Mouse (Mus musculus): Measurements from ENCODE around the gene Nckap5. TPM values are rescaled to one million over a fixed set of nuclear protein-coding genes. Genes with fewer than 3 reads are reported as not detected.

Gene Nckap5
- polyA plus RNA-seq, 1 experiment: 3.1 TPM

GRCm38 (mm10) chr1:126366736-126367135 lies 463.9 kb downstream of the Nckap5 start:
- H3K27ac ChIP-seq (ENCODE audit: insufficient read depth, low read depth, low read length): no peak overlapping the region
- no peak for DNase-seq
- no peak overlapping the region for H3K4me3 ChIP-seq (ENCODE audit: insufficient read depth, low read depth, low read length)
- H3K4me1 ChIP-seq (ENCODE audit: control insufficient read depth, insufficient read depth, low read length): no peaks in the 10 kb centered on the region
- no peaks in the 10 kb centered on the region for H3K36me3 ChIP-seq (ENCODE audit: control insufficient read depth, insufficient read depth, low read length)
- 46% methylated on average over 2 of the region's 2 CpGs for WGBS
- TF ChIP-seq POLR2A (IDR thresholded peaks at IDR 0.05; ENCODE audit: low read depth, low read length) (no peak), CTCF (conservative IDR thresholded peaks at IDR 0.05; ENCODE audit: insufficient read depth, insufficient read length, low read depth, low read length) (no peak)
- no peaks in the 10 kb centered on the region for H3K27me3 ChIP-seq (replicated peaks; ENCODE audit: control insufficient read depth, insufficient read depth, low read length)

GRCm38 (mm10) chr1:126364556-126364955 lies 466.0 kb downstream of the Nckap5 start:
- H3K27me3 ChIP-seq (replicated peaks; ENCODE audit: control insufficient read depth, insufficient read depth, low read length): no peaks in the 10 kb centered on the region

GRCm38 (mm10) chr1:126360531-126361220 lies 469.9 kb downstream of the Nckap5 start:
- Histone ChIP-seq H3K36me3 (ENCODE audit: control insufficient read depth, insufficient read depth, low read length) (no peaks in the 10 kb centered on the region), H3K27ac (ENCODE audit: insufficient read depth, low read depth, low read length) (no peak overlapping the region), H3K4me1 (ENCODE audit: control insufficient read depth, insufficient read depth, low read length) (no peaks in the 10 kb centered on the region), H3K27me3 (replicated peaks; ENCODE audit: control insufficient read depth, insufficient read depth, low read length) (no peaks in the 10 kb centered on the region), H3K4me3 (ENCODE audit: insufficient read depth, low read depth, low read length) (no peak overlapping the region)
- WGBS: 58% methylated on average over 6 of the region's 6 CpGs
- TF ChIP-seq POLR2A (IDR thresholded peaks at IDR 0.05; ENCODE audit: low read depth, low read length) (no peak), CTCF (conservative IDR thresholded peaks at IDR 0.05; ENCODE audit: insufficient read depth, insufficient read length, low read depth, low read length) (no peak)
- DNase-seq: no peak

More at GRCm38 (mm10) chr1:126364556-126364955, 466.0 kb downstream of the Nckap5 start:
- WGBS: 71% methylated on average over 6 of the region's 6 CpGs
- no peak for DNase-seq
- TF ChIP-seq POLR2A (IDR thresholded peaks at IDR 0.05; ENCODE audit: low read depth, low read length) (no peak), CTCF (conservative IDR thresholded peaks at IDR 0.05; ENCODE audit: insufficient read depth, insufficient read length, low read depth, low read length) (no peak)
- Histone ChIP-seq H3K27ac (ENCODE audit: insufficient read depth, low read depth, low read length) (no peak overlapping the region), H3K4me3 (ENCODE audit: insufficient read depth, low read depth, low read length) (no peak overlapping the region), H3K36me3 (ENCODE audit: control insufficient read depth, insufficient read depth, low read length) (no peaks in the 10 kb centered on the region), H3K4me1 (ENCODE audit: control insufficient read depth, insufficient read depth, low read length) (no peaks in the 10 kb centered on the region)

GRCm38 (mm10) chr1:126360111-126360510 lies 470.5 kb downstream of the Nckap5 start:
- 87% methylated on average over 3 of the region's 3 CpGs for WGBS

GRCm38 (mm10) chr1:126341806-126342205 lies 488.8 kb downstream of the Nckap5 start:
- Histone ChIP-seq H3K4me3 (ENCODE audit: insufficient read depth, low read depth, low read length) (no peak overlapping the region), H3K4me1 (ENCODE audit: control insufficient read depth, insufficient read depth, low read length) (no peaks in the 10 kb centered on the region), H3K27ac (ENCODE audit: insufficient read depth, low read depth, low read length) (no peak overlapping the region), H3K36me3 (ENCODE audit: control insufficient read depth, insufficient read depth, low read length) (no peaks in the 10 kb centered on the region), H3K27me3 (replicated peaks; ENCODE audit: control insufficient read depth, insufficient read depth, low read length) (no peaks in the 10 kb centered on the region)
- WGBS: 86% methylated on average over 2 of the region's 2 CpGs
- TF ChIP-seq CTCF (conservative IDR thresholded peaks at IDR 0.05; ENCODE audit: insufficient read depth, insufficient read length, low read depth, low read length) (no peak), POLR2A (IDR thresholded peaks at IDR 0.05; ENCODE audit: low read depth, low read length) (no peak)
- DNase-seq: no peak

More at GRCm38 (mm10) chr1:126360111-126360510, 470.5 kb downstream of the Nckap5 start:
- Histone ChIP-seq H3K27ac (ENCODE audit: insufficient read depth, low read depth, low read length) (no peak overlapping the region), H3K36me3 (ENCODE audit: control insufficient read depth, insufficient read depth, low read length) (no peaks in the 10 kb centered on the region), H3K4me1 (ENCODE audit: control insufficient read depth, insufficient read depth, low read length) (no peaks in the 10 kb centered on the region), H3K27me3 (replicated peaks; ENCODE audit: control insufficient read depth, insufficient read depth, low read length) (no peaks in the 10 kb centered on the region), H3K4me3 (ENCODE audit: insufficient read depth, low read depth, low read length) (no peak overlapping the region)
- DNase-seq: no peak
- TF ChIP-seq POLR2A (IDR thresholded peaks at IDR 0.05; ENCODE audit: low read depth, low read length): no peak
- no peak for TF ChIP-seq CTCF (conservative IDR thresholded peaks at IDR 0.05; ENCODE audit: insufficient read depth, insufficient read length, low read depth, low read length)

GRCm38 (mm10) chr1:126339250-126339649 lies 491.3 kb downstream of the Nckap5 start:
- no peaks in the 10 kb centered on the region for H3K4me1 ChIP-seq (ENCODE audit: control insufficient read depth, insufficient read depth, low read length)
- no peak for TF ChIP-seq CTCF (conservative IDR thresholded peaks at IDR 0.05; ENCODE audit: insufficient read depth, insufficient read length, low read depth, low read length)
- TF ChIP-seq POLR2A (IDR thresholded peaks at IDR 0.05; ENCODE audit: low read depth, low read length): no peak
- H3K36me3 ChIP-seq (ENCODE audit: control insufficient read depth, insufficient read depth, low read length): no peaks in the 10 kb centered on the region
- no peak for DNase-seq
- WGBS: 38% methylated on average over 3 of the region's 3 CpGs
- H3K4me3 ChIP-seq (ENCODE audit: insufficient read depth, low read depth, low read length): no peak overlapping the region
- H3K27me3 ChIP-seq (replicated peaks; ENCODE audit: control insufficient read depth, insufficient read depth, low read length): no peaks in the 10 kb centered on the region
- no peak overlapping the region for H3K27ac ChIP-seq (ENCODE audit: insufficient read depth, low read depth, low read length)

GRCm38 (mm10) chr1:126334202-126334601 lies 496.4 kb downstream of the Nckap5 start:
- no peak for DNase-seq
- TF ChIP-seq POLR2A (IDR thresholded peaks at IDR 0.05; ENCODE audit: low read depth, low read length): no peak
- no peak for TF ChIP-seq CTCF (conservative IDR thresholded peaks at IDR 0.05; ENCODE audit: insufficient read depth, insufficient read length, low read depth, low read length)
- no peaks in the 10 kb centered on the region for H3K4me1 ChIP-seq (ENCODE audit: control insufficient read depth, insufficient read depth, low read length)
- no peaks in the 10 kb centered on the region for H3K27me3 ChIP-seq (replicated peaks; ENCODE audit: control insufficient read depth, insufficient read depth, low read length)
- no peak overlapping the region for H3K27ac ChIP-seq (ENCODE audit: insufficient read depth, low read depth, low read length)
- 88% methylated on average over 4 of the region's 4 CpGs for WGBS
- no peak overlapping the region for H3K4me3 ChIP-seq (ENCODE audit: insufficient read depth, low read depth, low read length)
- no peaks in the 10 kb centered on the region for H3K36me3 ChIP-seq (ENCODE audit: control insufficient read depth, insufficient read depth, low read length)
